Mouse (Mus musculus) lung, adult 18-20 months (tissue): ENCODE data around the gene Xrcc3.

Experiments used
- DNase-seq, 2 experiments: peaks; one replicate each; pipeline ENCODE4 v3.0.0; 2022; ENCODE audit warnings: mixed read lengths in 2 of 2

Gene Xrcc3

DNA sequence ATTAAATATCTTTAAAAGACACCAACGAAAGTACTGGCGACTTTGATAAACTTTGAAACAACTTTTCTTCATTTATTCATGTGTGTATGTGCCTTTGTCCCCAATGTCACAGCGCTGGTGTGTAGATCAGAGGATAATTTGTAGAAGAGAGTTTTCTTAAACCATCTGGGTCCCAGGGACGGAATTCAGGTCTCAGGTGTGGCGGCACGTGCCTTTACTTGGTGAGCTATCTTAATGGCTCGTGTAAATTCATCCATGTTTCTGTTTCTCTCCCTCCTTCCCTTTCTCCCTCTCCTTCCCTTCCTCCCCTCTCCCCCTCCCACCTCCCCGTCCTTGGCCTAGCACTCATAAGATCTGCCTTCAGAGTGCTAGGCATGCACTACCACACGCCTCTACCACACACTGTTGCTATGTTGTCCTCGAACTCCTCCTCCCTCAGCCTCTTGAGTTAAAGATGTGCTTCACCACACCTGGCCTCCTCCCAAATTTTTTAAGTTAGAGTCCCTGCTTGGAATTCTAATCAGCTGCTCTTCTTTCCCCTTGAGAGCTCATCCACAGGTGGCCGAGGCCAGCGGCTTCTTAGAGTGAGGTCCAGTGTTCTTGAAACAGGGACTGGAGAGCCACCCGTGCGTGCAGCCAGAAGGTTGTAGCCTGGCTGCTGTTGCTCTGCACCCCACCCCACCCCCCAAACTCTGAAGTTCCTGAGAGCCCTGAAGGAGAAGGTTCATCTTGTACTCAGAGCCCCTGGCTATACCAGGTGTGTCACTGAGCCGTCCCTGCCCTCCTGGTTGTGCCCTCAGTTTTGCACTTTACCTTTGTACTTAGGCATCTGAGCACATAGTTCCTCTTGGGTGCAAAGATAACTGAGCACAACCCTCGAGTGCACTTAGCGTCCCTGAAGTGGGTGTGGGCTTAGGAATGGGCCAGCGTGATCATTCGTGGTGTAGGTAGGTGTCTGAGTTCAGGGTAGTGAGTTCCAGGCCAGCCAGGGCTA is 1.4 kb upstream of the Xrcc3 start:
- peak; percentile 44 to 73 for DNase-seq

DNA sequence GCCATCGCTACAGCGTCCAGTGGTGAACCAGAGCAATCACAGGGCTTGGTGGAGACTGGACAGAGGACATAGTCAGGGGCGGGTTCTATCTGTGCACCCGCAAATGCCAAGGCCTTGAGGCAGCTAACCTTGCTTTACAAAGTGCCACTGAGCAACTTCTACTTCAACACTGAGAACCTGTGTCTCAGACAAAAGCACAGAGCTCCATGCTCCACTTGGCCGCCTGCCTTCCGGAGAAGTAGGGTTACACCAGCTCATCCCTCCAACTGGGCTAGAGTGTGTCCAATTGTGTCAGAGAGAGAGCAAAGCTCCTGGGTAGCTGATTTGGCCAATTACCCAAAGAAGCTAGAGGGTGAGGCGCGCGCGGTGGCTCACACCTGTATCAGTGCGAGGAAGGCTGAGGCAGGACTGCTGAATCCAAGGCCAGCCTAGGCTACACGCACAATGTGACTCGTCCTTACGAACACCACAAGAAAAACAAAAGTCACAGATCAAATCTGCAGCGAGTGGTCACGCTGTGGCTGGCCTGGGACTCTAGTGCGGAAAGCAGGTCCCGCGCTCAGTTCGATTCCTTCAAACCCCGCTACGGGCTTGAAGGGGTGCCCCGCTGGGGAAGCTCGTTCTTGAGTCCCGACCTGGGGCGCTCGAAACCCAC is 435 bp downstream of the Xrcc3 start:
- no peak for DNase-seq

DNA sequence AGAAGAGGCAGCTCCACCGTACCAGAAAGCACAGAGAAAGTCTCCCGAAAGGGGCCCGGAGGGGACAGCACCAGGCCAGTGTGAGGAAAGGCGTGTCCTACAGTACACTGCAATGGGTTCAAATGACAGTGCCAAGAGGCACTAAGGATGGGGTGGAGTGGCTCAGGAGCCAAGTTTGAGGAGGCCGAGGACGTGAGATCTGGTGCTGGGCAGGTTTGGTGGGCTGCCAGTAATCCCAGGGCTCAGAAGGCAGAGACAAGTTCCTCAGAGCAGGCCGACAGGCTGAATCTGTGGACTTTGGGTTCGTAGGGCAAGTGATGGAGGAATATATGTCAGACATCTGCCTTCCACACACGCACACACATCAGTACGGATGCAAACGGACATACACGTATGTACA is 1.1 kb downstream of the Xrcc3 start:
- DNase-seq: no peak

DNA sequence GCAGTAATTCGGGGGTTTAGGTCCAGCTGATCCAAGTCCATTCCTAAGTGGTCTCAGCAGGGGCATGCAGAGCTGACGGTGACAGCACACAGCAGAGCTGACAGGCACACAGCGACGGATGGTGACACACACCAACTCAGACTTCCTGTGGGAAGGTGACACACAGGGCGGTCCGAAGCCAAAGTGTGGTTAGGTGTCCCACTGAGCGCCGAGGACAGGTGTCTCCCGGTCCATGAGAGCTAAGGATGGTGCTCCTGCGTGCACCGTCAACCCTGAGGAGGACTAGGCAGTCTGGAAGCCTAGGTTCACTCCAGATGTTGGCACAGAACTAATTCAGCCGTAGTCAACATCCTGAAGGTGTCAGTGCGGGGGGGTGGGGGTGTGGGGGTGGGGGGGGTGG is 1.6 kb downstream of the Xrcc3 start:
- DNase-seq: no peak

DNA sequence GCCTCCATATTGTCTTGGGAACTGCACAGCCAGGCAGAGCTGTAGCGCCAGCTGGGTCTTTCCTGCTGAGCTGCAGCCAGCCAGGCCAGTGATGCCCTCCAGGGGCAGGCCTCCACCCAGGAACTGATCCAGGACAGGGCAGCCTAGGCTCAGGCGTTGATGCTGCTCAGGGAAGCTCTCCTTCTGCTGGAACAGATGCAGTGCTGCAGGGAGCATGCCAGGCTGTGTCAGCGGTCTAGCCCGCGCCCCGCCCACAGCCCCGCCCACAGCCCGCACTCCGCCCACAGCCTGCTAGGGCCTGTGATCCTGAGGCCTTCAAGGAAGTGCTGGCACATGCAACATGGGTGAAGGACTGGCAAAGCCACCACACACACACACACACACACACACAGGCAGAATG is 3.9 kb downstream of the Xrcc3 start:
- DNase-seq: peak; percentile 69 to 78

DNA sequence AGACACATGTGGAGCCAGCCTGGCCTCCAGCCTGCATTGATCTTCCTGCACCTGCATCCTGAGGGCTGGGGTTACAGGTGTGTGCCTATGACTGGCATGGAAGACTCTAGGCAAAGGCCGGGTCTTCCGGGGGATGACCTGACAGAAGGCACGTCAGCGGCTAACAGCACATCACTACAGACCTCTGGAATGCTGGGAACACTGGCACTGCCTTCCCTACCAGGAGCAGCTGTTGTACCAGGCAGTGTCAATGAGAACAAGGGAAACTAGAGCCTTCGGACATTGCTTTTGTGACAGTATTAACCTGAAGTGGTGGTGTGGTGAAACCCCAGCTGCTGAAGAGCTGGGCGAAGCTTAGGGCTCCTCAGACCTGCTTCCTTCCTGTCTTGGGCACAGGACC is 4.9 kb downstream of the Xrcc3 start:
- no peak for DNase-seq

DNA sequence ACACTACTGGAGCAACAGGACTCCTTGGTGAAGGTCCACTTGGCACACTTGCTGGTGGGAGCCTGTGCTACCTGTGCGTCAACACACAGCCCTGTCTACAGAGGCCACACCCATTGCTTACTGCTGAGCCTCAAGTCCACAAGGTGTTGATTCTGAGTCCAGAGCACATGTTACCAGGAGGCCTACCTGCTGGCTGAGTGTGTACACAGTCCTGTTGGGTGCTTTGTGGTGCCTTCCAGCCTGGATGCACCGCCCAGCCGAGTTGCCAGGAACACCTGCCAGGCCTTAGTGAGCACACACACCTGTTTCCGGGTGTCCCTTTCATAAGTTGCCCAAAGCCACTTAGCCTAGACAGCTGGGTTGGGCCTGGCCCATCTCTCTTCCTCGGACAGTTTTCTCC is 10.1 kb downstream of the Xrcc3 start:
- DNase-seq: peak; percentile 37 to 58

DNA sequence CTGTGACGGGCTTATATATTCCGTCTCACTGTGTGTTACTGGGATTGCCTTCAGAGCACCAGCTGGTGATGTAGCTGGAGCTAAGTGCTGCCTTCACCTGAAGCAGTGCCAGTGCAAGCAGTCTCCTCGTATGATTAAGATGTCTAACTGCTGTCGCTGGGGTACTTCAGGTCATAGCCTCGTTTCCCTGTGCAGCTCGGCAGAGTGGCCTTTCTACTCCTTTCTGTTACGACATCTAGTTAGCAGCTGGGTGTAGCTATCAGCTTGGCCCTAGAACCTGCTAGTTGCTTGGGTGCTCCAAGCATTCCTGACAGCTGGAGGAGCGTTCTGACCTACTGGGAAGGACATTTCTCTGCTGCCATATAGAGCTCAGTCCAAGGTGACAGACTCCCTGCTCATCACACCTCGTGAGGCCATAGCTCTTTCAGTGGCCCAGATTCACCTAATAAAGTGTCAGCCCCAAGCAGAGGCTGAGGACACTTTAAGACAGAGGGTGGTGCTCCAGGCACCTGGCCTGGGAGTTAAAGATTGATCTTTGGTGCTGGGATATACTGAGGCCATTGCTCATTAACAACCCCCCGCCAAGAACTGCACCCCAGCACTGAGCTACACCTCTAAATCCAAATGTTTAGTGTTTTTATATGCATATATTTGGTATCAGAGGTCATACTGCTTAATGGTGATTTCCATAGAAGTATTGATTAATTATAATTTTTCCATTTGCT is 13.1 kb downstream of the Xrcc3 start:
- DNase-seq: peak in 1 of 2 experiments; percentile 24

DNA sequence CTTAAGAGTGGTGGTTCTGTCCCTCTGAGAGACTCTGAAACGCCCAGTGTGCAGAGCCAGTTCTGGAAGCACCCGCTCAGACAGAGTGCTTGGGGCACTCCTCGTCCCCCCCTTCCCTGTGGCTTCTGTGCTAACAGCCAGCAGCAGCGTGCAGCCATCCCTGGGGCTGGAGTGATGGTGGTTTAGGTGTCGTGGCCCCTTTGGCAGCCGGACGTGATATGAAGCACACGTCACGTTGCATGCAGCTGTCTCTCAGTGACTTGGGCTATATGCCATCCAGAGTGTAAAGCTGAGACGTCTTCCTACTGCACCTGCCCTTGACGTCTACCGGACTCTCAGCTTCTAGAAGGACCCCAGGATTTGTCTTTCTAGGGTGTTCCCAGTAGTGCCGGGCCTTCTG is 15.2 kb downstream of the Xrcc3 start:
- no peak for DNase-seq

DNA sequence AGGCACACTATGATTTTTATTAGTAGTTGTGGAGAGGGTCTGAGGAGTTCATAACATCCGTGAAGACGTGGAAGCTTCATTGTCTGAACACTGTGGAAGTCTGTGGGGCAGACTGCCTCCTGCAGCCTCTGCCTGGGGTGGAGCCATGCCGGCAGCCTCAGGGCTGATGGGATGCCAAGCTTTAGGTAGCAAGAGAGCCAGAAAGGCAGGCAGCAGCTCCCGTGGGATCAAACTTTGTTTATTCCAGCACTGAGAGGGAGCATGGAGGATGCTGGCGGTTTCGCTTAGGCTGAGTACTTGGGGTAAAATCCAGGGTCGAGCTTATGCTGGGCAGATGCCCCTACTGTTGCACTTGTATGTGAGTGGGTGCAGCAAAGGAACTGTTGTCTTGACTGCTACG is 16.4 kb downstream of the Xrcc3 start:
- no peak for DNase-seq

DNA sequence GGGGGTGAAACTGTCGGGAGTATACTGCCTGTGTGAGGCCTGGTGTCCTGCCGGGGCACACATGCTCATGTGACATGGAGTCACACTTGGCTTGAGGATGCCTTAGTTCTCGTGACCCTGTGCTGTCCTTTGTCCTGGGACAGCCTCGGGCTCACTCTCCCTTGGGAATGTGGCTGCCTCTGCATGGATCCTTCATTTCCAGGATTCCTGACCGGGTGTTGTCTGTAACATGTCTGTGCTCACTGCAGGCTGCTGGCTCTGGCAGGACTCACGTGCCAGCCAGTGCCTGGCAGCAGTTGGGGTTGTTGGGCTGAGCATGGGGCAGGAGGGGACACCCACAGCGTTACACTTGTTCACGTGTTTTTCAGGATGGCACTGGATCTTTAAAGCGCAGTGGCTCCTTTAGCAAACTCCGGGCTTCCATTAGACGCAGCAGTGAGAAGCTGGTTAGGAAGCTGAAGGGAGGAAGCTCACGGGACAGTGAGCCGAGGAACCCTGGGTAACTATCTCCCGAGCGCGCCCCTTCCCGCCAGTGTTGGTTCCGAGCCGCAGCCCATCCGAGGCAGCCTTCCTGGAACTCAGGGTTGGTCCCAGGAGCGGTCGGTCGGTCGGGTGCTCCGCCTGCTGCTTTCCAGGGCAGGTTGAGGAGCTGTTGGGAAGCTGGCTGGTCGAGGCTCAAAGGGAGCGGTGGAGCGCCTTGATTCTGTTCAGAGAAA is 18.3 kb downstream of the Xrcc3 start:
- DNase-seq: no peak

DNA sequence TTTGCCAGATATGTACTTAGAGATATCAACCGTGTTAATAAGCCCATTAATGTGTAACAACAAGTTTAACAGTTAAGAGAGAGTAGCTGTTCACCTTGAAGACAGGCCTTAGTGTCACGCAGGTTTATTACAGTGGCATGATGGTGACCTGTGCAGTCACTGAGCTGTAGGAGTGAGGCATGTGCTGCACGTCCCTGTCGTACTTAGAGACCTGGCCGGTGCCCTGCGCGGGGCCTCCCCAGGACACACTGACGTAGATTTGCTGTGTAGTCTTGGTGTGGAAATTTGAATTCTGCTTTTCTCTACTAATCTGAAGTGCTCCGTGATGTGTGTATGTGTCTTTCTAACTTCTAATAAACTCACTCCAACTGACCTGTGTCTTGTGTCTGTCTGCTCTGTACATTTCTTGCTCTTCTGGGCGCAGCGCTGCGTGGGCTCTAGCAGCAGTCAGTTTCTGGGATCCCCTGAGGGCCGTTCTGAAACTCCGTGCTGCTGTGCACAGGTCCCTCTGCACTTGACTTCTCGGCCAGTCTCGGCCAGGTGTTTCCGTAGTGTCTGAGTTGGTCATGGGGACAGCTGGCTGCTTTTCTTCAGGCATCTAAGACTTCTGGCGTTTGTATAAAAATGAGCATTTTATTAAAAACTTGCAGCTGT is 19.0 kb downstream of the Xrcc3 start:
- DNase-seq: no peak

DNA sequence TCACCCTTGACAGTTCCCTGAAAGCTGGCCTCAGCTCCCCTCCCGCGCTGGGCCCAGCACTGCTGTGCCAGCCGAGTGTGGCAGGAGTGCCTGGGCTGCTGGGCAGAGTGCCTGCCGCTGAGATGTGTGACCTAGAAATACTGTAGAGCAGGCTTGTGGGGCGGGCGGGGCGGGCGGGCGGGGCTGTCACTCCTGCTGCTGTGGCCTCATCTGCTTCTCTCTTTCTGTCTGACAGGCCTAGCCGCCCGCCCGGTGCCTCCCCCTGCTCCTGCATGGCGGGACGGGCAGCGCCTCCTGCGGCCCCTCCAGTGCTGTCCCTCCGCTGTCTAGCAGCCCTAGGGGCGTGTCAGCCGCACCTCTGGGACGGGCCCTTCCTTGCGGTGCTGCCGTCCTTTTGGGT is 19.6 kb downstream of the Xrcc3 start:
- peak in 1 of 2 experiments; percentile 31 for DNase-seq

DNA sequence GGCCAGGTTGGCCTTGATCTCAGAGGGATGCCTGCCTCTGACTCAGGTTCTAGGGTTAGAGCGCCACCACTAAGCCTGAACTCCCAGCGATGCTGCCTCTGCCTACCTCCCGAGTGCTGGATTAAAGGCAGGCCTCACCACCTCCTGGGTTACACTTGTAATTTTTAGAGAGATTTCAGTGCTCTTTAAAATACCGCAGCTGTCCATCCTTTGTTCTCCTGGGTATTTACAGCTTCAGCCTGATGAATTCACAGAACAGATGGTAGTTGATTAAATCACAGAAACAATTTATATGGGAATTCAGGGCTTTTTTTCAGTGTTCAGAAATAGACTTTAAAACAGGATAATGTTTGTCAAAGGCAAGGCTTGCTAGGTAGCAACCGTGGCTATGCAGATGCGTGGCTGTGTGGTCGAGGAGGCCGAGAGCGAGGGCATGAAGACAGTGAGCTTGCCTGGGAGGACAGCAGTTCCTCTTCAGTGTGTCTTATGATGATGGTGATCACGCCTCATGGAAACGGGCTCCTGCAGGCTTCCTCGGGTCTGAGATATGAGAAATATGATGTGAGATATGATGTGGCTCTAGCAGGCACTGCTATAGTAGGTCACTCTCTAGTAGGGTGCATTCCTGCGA is 22.1 kb downstream of the Xrcc3 start:
- no peak for DNase-seq

DNA sequence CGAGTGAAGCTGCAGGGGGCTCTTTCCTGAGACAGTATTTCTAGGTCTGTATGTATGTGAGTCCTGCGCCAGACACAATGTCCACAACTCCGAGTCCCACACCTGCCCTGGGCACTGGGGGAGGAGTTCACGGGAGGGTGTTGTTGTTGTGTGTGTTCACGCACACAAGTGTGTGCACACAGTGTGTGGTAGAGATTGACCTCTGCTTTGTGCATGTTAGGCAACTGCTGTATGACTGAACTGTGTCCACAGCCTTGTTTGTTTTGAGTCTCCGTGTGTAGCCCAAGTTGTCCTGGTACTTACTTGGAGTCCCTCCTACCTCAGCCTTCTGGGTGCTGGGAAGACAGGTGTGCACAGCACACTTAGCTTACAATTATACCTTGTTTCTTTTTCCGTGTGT is 23.0 kb downstream of the Xrcc3 start:
- no peak for DNase-seq

DNA sequence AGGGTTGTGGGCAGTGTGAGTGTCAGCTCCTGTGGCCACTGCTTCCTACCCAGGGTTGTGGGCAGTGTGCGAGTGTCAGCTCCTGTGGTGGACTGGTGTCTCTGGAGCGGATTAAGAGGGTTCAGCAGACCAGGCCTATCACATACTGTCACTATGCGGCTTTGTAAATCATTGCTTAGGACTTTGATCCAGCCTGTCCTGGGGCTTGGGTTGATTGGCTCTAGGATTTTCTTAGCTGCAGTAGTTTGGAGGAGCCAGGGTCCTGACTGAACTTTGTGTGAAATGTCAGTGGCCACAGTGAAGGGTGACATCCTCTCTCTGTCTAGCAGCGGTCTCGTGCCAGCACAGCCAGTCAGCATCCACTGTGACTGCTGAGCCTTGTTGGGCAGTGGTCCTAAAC is 23.6 kb downstream of the Xrcc3 start:
- no peak for DNase-seq

DNA sequence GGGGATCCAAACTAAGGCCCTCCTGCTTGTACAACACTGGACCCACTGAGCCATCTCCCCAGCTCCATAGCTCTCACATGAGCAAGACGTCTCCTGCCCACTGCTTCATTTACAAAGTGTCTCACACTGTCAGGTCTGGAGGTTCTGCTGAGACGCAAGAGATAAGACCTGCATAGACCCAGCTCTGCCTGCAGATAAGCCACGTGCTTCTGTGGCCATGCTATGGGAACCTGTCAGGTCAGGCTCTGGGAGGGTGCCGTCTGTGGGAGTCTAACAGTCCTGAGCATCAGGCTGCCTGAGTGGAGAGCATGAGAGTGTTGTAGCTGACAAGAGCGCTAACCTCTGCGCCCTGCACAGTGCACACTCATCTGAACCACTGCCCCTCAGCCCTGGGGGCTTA is 26.7 kb downstream of the Xrcc3 start:
- no peak for DNase-seq

DNA sequence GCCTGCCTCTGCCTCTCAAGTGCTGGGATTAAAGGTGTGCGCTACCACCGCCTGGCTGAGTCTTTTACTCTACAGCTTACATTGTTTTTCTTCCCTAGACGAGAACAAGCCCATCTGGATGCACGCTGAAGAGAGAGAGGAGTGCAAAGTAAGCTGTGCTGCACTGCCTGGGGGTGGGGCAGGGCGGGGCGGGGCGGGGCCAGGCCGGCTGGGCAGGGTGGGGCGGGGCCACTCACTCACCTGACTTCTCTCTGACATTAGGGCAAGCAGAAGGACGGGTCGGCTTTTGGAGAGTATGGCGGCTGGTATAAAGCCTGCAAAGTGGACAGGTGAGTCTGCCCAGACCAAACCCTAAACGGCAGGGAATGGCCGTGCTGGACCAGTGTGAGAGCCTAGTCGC is 28.5 kb downstream of the Xrcc3 start:
- DNase-seq: no peak

DNA sequence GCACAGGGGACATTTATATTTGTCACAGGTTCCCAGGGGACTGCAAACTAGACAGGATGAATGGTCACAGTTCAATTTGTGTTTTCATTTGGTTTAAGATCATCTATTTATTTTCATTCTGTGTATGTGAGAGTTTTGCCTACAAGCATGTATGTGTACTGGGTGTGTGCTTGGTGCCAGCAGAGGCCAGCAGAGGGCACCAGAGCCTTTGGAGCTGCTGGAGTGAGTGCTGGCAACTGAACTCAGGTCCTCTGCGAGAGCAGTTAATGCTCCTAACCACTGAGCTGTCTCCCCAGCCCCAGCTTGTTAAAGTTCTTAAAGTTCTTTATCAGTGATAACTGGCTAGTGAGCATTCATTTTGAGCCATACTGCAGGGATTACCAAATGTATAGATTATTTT is 34.1 kb downstream of the Xrcc3 start:
- DNase-seq: no peak

DNA sequence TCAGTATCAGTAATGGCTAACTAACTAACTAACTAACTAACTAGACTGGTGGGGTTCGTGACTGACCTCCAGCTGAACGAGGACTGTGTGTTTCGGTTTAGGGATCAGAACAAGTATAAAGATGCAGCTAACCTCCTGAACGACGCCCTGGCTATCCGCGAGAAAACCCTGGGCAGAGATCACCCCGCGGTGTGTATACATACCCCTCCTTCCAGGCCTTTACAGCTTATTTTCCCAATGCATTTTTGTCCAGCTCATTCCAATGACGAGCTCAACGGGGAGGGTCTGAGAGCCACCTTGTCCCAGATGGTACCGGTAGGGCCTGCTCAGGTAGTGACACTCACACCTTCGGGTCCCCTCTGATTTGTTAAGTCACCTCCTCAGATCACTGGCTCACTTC is 35.8 kb downstream of the Xrcc3 start:
- DNase-seq: no peak

DNA sequence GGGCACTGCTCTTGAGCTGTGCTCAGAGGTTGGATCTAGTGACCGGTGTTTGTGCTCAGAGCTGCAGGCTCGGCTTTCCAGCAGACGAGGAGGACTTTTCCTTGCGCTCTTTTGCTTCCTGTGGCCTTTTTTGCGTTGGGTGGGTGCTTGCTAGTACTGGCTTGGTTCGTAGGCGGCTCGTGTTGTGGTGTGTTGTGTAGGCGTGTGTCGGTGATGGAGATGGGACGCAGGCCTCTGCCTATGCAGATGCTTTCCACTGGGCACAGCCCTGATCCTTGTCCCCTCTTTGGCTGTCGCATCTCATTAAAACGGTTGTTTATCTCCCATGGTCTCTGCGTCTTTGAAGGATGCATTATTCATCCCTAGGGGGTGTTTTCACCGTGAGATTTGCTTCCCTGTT is 38.8 kb downstream of the Xrcc3 start:
- no peak for DNase-seq

DNA sequence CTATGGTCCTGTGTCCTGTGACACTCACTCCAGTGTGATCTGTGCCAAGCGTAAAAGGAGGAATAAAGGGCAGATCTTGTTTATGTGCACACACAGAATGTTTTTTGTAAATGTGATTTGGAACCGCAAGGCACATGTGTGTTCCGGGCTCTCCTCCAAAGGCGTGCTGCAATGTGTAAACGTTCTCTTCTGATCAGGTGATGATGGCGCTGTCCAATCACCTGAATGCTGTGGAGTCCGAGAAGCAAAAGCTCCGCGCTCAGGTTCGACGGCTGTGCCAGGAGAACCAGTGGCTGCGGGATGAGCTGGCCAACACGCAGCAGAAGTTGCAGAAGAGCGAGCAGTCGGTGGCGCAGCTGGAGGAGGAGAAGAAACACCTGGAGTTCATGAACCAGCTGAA is 39.5 kb downstream of the Xrcc3 start:
- DNase-seq: no peak
